Mouse (Mus musculus): ENCODE results near the gene Fam187b. TPM values are rescaled to one million over a fixed set of nuclear protein-coding genes. Genes with fewer than 3 reads are reported as not detected.

Gene Fam187b
- polyA plus RNA-seq, 1 experiment: not detected

DNA sequence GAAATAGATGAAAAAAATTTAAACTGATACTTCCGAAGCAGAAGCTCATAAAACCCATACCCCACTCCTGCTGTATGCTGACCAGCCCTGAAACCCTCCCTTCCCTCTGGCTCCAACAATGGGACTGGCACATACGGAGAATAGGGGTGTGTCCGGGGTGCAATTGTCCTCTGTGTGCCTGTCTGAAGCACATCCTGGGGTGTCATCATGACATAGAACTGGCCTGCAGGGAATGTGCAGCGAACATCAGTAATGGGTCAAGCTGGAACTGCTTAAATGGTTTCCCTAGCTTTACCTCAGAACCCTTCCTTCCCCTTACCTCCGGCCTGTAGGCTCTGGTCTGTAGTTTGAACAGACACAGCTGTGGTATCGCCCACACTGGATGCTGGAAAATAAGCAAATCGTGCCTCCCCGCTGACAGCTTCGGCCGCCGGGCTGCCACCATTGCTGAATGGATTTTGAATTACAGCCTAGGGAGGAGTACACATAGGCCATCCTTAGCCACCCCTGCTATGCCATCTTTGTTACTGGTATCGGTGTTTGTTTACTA, 18.5 kb upstream of the Fam187b start:
- Histone ChIP-seq H3K4me1 (ENCODE audit: control insufficient read depth, insufficient read depth, insufficient read length, low read length) (peaks cover 10% of the 10 kb centered on the region), H3K27ac (replicated peaks; ENCODE audit: low read depth, low read length) (no peak overlapping the region), H3K4me3 (ENCODE audit: insufficient read depth, low read depth, low read length) (no peak overlapping the region)

DNA sequence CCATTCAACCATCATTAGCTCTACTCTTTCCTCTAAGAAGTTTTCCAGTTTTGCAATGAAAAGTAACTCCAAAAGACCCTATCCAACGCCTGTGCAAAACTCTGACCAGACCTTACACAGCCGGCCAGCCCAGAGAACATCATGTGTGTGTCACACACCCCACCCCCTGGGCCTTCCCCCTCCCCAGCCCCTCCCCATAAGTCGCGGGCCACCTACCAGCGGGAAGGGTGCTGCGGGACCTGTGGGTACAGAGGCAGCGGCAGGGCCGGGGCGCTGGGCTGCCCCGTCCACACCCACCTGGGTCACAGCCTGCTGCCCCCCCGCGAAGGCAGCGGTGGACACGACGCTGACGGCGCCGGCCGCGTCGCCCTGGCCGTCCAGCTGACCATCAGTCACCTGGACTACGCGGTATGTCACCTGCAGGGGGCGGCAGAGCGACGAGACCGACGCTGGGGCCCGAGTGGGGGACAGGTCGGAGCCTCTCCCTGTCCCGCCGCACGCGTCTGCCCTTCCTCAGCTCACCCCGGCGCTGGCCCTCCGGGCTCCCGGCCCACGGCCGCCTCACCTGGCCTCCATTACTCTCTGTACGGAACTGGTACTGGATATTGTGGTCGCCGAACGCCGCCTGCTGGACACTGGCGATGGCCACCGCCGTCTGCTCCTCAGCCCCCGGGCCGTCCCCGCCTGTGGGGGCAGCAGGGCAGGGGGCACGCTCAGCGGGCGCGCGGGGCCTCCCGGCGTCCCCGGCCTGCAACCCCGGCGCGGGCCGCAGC, 17.8 kb upstream of the Fam187b start:
- Histone ChIP-seq H3K4me3 (ENCODE audit: insufficient read depth, low read depth, low read length) (peak overlapping the region; percentile 100), H3K4me1 (ENCODE audit: control insufficient read depth, insufficient read depth, insufficient read length, low read length) (peaks cover 11% of the 10 kb centered on the region), H3K27ac (replicated peaks; ENCODE audit: low read depth, low read length) (peak overlapping the region; percentile 75)

DNA sequence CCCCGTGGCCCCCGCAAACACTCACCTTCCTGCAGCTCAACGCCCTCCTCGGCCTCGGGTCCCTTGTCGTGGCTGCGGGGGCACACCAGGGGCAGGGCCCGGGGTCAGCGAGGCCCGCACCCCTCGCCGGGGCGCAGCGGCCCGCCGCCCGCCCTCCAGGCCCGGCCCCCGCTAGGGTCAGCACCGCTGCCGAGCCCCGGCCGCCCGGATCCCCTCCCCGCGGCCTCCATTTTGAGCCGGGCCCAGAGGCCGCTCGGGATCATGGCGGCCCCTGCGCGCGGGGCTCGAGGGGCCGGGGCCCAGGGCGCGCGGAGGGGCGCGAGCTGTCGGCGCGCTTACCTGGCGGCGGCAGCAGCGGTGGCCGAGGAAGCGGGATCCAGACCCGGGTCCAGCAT, 17.2 kb upstream of the Fam187b start:
- peaks cover 11% of the 10 kb centered on the region for H3K4me1 ChIP-seq (ENCODE audit: control insufficient read depth, insufficient read depth, insufficient read length, low read length)
- peak overlapping the region; percentile 100 for H3K4me3 ChIP-seq (ENCODE audit: insufficient read depth, low read depth, low read length)
- H3K27ac ChIP-seq (replicated peaks; ENCODE audit: low read depth, low read length): peak overlapping the region; percentile 75

DNA sequence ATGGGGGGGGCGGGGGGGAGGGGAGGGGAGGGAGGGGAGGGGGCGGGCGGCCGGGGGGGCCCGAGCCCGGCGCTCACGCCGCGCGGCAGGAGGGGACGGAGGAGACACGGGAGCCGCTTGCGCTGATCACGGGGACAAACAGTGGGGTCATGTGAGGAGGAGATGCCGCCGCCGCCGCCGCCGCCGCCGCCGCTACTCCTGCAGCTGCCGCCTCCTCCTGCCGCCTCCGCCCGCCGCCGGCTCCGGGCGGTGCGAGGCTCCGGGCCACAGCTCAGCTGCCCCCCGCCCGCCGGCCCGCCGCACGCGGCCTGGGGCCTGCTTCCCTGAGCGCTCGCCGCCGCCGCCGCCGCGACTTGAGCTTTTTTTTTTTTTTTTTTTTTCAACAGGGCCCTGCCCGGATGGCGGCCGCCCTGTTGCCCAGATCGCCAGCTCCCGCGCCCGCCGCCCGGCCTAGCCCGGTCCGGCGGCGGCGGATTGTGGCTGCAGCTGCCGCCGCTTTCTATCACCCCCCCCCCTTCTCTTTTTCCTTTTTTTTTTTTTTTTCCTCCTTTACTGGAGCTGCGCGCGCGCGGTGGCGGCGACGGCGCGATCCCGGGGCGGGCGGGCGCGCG, 16.7 kb upstream of the Fam187b start, which contains the start of gene Usf2:
Usf2 (minus strand) TSS at position 48 of the 611 bp plus-strand sequence.
- Histone ChIP-seq H3K27ac (replicated peaks; ENCODE audit: low read depth, low read length) (peak within 1 kb of the TSS; percentile 100), H3K4me3 (ENCODE audit: insufficient read depth, low read depth, low read length) (peak within 1 kb of the TSS; percentile 100), H3K4me1 (ENCODE audit: control insufficient read depth, insufficient read depth, insufficient read length, low read length) (peaks cover 11% of the 10 kb centered on the region)

DNA sequence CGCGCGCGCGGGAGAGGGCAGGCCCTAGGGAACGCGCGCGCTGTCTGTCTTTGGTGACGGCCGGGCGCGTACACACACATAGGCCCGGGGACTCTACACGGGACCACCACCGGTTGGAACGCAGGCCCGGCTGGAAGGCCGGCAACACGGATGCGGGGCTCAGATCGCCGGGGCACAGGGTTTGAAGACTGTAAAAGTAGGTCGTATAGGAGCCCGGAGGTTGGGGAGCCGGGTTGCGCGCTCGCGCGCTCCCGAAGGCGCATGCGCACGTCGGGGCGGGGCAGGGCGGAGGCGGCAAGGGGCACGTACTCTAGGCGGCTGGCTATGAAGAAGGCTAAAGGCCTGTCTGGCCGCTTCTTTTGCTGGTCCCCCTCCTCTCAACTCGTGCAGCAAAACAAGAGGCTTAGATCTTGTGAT, 16.2 kb upstream of the Fam187b start:
- Histone ChIP-seq H3K27ac (replicated peaks; ENCODE audit: low read depth, low read length) (peak overlapping the region; percentile 100), H3K4me3 (ENCODE audit: insufficient read depth, low read depth, low read length) (peak overlapping the region; percentile 100), H3K4me1 (ENCODE audit: control insufficient read depth, insufficient read depth, insufficient read length, low read length) (peaks cover 11% of the 10 kb centered on the region)

DNA sequence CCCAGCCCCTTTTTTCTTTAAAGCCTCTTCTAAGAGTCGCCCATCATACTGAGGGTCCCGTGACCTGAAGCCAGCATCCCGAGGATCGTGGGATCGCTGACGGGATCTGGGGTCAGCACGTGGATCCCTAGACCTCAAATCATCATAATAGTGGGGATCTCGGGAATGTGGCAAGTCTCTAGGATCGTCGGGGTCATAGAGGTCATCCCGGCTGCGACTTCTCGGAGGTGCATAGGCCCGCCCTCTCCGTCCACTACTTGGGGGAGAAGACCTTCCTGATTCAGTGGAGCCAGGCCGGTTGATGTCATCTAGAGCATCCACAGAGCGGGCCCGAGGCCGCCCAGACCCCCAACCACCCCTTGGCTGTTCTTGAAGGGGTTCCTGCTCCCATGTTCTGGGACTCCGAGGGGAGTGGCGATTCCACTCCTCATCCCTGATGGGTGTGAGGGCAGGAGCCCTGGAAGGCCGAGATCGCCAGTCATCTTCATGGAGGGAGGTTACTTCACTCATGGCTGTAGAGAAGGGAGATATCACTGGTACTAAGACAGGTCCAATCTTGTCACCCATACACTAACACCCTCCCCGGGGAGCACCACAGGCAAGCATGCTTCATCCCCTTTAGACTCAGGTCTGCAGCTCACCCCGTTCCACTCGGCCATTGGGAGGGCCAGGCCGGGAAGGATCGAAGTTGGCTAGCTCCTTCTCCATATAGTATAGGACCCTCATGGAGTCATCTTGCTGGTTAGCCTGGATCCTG, 15.3 kb upstream of the Fam187b start:
- peak overlapping the region; percentile 100 for H3K4me3 ChIP-seq (ENCODE audit: insufficient read depth, low read depth, low read length)
- peaks cover 11% of the 10 kb centered on the region for H3K4me1 ChIP-seq (ENCODE audit: control insufficient read depth, insufficient read depth, insufficient read length, low read length)
- peak overlapping the region; percentile 100; the same call in 1 of the 2 replicates for H3K27ac ChIP-seq (replicated peaks; ENCODE audit: low read depth, low read length)

DNA sequence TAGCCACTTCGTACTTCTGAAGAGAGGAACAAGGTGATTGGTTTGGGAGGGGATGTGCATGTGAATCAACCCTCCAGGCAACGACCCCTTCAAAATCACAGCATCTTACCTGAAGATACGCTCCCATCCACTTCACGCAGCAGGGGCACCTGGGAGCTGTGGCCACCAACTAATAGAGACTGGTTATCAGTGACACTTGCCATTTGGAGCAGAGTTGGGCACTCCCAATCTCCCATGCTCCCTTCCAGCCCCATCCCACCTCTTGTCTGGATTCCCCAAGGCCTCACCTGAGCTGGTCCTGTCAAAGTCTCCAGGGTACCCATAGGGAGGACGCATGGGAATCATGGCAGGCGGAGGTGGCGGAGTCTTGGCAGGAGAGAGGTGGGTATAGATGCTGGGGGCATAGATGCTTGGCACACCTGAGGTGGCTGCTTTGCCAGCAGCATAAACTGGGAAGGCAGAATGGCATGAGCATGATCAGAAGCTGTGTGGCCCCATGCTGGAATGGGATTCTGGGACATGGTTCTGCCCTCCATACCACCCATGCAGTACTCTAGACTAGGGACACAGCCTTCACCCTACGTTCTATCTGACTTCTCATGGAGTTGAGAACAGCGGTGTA, 14.6 kb upstream of the Fam187b start:
- H3K4me1 ChIP-seq (ENCODE audit: control insufficient read depth, insufficient read depth, insufficient read length, low read length): peaks cover 11% of the 10 kb centered on the region
- H3K27ac ChIP-seq (replicated peaks; ENCODE audit: low read depth, low read length): no peak overlapping the region
- no peak overlapping the region for H3K4me3 ChIP-seq (ENCODE audit: insufficient read depth, low read depth, low read length)

DNA sequence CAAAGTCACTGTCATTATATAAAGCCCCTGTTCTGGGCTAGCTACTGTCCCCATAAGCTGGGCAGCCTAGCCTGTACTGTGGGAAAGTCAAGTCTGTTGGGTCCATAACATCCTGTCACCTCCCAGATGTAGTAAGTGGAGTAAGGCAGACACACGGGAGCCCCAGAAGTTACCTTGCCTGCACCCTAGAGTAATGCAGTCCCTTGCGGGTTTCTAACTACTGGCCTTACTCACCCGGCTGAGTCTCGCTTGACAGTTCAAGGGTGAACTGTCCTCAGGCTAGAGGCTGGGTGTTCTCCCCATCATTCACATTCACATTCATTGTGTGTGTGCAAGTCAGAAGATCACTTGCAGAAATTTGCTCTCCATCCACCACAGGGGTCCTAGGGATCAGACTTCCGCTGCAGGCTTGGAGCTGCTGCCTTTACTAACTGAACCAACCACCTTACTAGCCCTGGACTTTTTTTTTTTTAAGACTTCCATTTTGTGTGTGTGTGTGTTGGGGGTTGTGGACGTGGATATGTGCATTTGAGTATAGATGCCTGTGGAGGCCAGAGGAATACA, 13.7 kb upstream of the Fam187b start:
- Histone ChIP-seq H3K27ac (replicated peaks; ENCODE audit: low read depth, low read length) (no peak overlapping the region), H3K4me3 (ENCODE audit: insufficient read depth, low read depth, low read length) (no peak overlapping the region), H3K4me1 (ENCODE audit: control insufficient read depth, insufficient read depth, insufficient read length, low read length) (peaks cover 11% of the 10 kb centered on the region)

DNA sequence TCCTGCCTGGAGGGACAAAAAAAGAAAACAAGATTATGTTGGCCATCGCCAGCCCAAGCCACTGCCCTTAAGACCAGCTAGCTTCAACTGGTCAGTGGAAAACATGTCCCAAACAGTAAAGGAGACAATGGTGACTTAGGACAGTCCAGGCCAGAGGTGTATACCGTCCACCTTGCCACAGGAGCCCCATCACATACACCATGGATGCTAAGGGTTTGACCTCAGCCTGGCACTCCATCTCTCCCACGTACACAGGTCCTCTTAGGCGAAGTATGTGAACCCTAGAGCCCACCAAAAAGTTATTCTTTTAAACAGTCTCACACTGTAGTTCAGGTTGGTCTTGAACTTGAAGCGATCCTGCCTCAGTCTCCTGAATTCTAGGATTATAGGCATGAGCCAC, 10.7 kb upstream of the Fam187b start:
- Histone ChIP-seq H3K4me3 (ENCODE audit: insufficient read depth, low read depth, low read length) (no peak overlapping the region), H3K4me1 (ENCODE audit: control insufficient read depth, insufficient read depth, insufficient read length, low read length) (peaks cover 11% of the 10 kb centered on the region), H3K27ac (replicated peaks; ENCODE audit: low read depth, low read length) (no peak overlapping the region)

DNA sequence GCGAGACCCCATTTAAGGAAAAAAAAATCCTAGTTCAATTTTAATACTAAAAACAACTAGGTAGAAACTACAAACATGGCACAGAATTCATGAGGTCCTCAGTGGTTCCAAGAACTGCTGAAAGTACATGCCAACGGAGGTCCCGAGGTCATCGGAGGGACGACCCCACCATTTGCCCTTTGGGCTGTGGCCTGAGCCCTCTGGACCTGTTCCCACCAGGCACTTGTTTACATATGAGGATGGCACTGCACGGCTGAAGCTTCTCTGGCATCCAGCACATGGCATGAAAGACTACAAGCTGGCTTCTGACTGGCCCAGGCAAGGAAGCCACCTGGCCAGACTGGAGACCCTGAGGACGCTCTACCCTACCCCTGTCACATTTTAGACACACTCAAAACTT, 9.2 kb upstream of the Fam187b start:
- no peak overlapping the region for H3K27ac ChIP-seq (replicated peaks; ENCODE audit: low read depth, low read length)
- peaks cover 3% of the 10 kb centered on the region; the same call in 1 of the 2 replicates for H3K4me1 ChIP-seq (ENCODE audit: control insufficient read depth, insufficient read depth, insufficient read length, low read length)
- H3K4me3 ChIP-seq (ENCODE audit: insufficient read depth, low read depth, low read length): no peak overlapping the region

DNA sequence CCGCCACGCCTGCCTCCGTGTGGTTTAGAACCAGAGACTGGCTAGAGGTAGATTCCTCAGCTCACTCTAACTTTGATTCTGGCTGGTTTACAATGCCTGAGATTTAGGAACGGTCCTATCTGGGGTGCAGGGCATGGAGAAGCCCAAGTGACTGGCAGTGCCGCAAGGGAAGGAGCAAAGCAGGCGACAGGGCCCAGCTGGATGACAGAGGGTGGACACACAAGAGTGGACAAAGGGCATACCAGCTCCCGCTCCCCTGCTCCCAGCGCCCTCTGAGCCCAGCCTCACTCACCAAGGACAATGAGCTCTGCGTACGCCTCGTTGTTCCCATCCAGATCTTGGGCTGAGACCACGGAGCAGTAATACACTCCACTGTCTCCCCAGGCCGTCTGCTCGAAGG, 7.9 kb upstream of the Fam187b start:
- Histone ChIP-seq H3K4me1 (ENCODE audit: control insufficient read depth, insufficient read depth, insufficient read length, low read length) (no peaks in the 10 kb centered on the region; the same call in 1 of the 2 replicates), H3K4me3 (ENCODE audit: insufficient read depth, low read depth, low read length) (no peak overlapping the region), H3K27ac (replicated peaks; ENCODE audit: low read depth, low read length) (no peak overlapping the region)

DNA sequence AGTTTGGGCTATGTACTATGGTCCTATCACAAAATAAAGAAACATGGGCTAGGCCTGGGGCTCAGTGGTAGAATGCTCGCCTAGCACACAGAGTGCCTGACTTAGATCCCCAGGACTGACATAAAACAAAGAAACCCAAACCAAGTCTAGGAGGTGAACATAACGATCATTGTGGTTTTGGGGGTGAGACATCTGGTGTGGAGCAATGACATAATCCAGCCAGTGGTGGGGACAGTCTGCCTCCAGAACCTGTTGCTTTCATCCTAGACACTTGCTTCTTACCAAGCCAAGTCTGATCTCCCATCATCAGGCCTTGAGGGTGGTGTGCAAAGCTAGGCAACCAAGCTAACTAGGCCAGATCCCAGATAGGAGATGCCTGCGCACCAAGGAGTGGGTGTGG, 6.9 kb upstream of the Fam187b start:
- H3K27ac ChIP-seq (replicated peaks; ENCODE audit: low read depth, low read length): no peak overlapping the region

DNA sequence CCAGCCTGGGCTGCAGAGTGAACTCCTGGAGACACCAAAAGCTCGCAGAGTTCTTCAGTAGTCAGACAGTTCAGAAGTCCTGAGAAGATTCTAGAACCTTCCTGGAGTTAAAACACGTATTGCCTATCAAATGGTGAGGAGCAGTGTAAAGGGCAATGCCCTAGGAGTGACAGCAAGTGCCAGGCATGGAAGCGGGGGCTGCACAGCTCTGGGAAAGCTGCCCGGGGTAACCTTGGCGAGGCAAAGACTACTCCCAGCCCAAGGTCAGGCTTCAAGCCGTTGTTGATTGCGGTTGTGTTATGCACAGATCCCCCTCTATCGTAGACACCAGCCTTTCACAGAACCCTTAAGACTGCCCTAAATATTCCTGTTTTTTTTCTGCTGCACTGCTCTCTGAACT, 5.0 kb upstream of the Fam187b start:
- H3K4me3 ChIP-seq (ENCODE audit: insufficient read depth, low read depth, low read length): no peak overlapping the region
- H3K27ac ChIP-seq (replicated peaks; ENCODE audit: low read depth, low read length): no peak overlapping the region
- H3K4me1 ChIP-seq (ENCODE audit: control insufficient read depth, insufficient read depth, insufficient read length, low read length): no peaks in the 10 kb centered on the region

More for the DNA sequence above, 6.9 kb upstream of the Fam187b start:
- Histone ChIP-seq H3K4me3 (ENCODE audit: insufficient read depth, low read depth, low read length) (no peak overlapping the region), H3K4me1 (ENCODE audit: control insufficient read depth, insufficient read depth, insufficient read length, low read length) (no peaks in the 10 kb centered on the region; the same call in 1 of the 2 replicates)

DNA sequence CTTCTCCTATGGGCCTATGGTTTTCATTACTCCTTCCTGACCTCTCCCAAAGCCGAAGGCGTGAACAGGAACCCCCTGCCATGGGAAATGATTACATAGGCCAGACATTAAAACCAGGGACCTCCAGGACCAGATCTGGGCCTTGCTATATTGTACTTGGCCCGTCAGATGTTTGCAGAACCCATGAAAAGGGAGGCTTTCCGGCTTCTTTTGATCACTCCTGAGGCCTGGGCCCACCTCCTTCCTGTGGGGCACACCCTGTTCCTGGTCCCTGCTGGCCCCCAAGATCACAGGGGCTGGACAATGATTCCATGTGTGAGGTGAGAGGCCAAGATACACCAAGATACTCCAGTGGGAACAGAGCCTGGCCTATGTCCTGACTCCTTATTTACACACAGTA, 4.4 kb upstream of the Fam187b start:
- no peak overlapping the region for H3K27ac ChIP-seq (replicated peaks; ENCODE audit: low read depth, low read length)
- H3K4me1 ChIP-seq (ENCODE audit: control insufficient read depth, insufficient read depth, insufficient read length, low read length): no peaks in the 10 kb centered on the region

More for the DNA sequence above, 4.4 kb upstream of the Fam187b start:
- H3K4me3 ChIP-seq (ENCODE audit: insufficient read depth, low read depth, low read length): no peak overlapping the region
